Mouse (Mus musculus) retina, postnatal 1 day (tissue): ENCODE data around the gene Tas2r136.

ENCODE experiments used
- DNase-seq: peaks from one replicate; pipeline ENCODE4 v3.0.0-alpha.2; 2012

Gene Tas2r136

GRCm38 (mm10) chr6:132778062-132778461, at the start of gene Tas2r136:
Gene Tas2r136 (minus strand): TSS chr6:132778162.
- no peak for DNase-seq

- DNase-seq: no peak
Measured at GRCm38 (mm10) chr6:132802518-132802917, 24.6 kb upstream of the Tas2r136 start, which contains the start of gene Tas2r117. Gene Tas2r117 (plus strand): TSS chr6:132802818.

- no peak for DNase-seq
Measured at GRCm38 (mm10) chr6:132795393-132795792, 17.4 kb upstream of the Tas2r136 start.

- DNase-seq: no peak
Measured at GRCm38 (mm10) chr6:132761831-132762230, 16.1 kb downstream of the Tas2r136 start, which contains the start of gene Tas2r102. Gene Tas2r102 (plus strand): TSS chr6:132762131.

GRCm38 (mm10) chr6:132754430-132754829, 23.5 kb downstream of the Tas2r136 start, which contains the start of gene Tas2r124:
Gene Tas2r124 (plus strand): TSS chr6:132754730.
- no peak for DNase-seq

GRCm38 (mm10) chr6:132750206-132750605, 27.8 kb downstream of the Tas2r136 start:
- DNase-seq: no peak

GRCm38 (mm10) chr6:132737935-132738334, 40.0 kb downstream of the Tas2r136 start, which contains the start of gene Tas2r115:
Gene Tas2r115 (minus strand): TSS chr6:132738035.
- DNase-seq: no peak
